Mouse (Mus musculus): ENCODE results near the gene Kndc1. TPM values are rescaled to one million over a fixed set of nuclear protein-coding genes. Genes with fewer than 3 reads are reported as not detected.

The Kndc1 gene
- polyA plus RNA-seq, 1 experiment = not detected

GRCm38 (mm10) chr7:139940476-139941209, 46.1 kb downstream of the Kndc1 start:
- TF ChIP-seq POLR2A (IDR thresholded peaks at IDR 0.05; ENCODE audit: insufficient read depth, low read depth, low read length) (no peak), CTCF (IDR thresholded peaks at IDR 0.05; ENCODE audit: insufficient read depth, low read depth, low read length) (no peak)
- peaks cover 17% of the 10 kb centered on the region for H3K4me1 ChIP-seq (ENCODE audit: control insufficient read depth, insufficient read depth, low read length)
- no peak overlapping the region for H3K27ac ChIP-seq (ENCODE audit: insufficient read depth, low read depth, low read length)
- no peak overlapping the region for H3K4me3 ChIP-seq (ENCODE audit: insufficient read depth, low read depth, low read length)
- WGBS = 65% methylated on average over 16 of the region's 16 CpGs

GRCm38 (mm10) chr7:139943674-139944281, 49.3 kb downstream of the Kndc1 start, which contains the start of gene Utf1:
Utf1 (plus strand) TSS chr7:139943789.
- Histone ChIP-seq H3K4me1 (ENCODE audit: control insufficient read depth, insufficient read depth, low read length) (peaks cover 17% of the 10 kb centered on the region), H3K27ac (ENCODE audit: insufficient read depth, low read depth, low read length) (no peak within 1 kb of the TSS), H3K4me3 (ENCODE audit: insufficient read depth, low read depth, low read length) (peak within 1 kb of the TSS; percentile 0)
- TF ChIP-seq POLR2A (IDR thresholded peaks at IDR 0.05; ENCODE audit: insufficient read depth, low read depth, low read length) = no peak
- no peak for TF ChIP-seq CTCF (IDR thresholded peaks at IDR 0.05; ENCODE audit: insufficient read depth, low read depth, low read length)
- WGBS = 2% methylated on average over 59 of the region's 59 CpGs

GRCm38 (mm10) chr7:139944291-139945240, 50.1 kb downstream of the Kndc1 start:
- TF ChIP-seq POLR2A (IDR thresholded peaks at IDR 0.05; ENCODE audit: insufficient read depth, low read depth, low read length) (no peak), CTCF (IDR thresholded peaks at IDR 0.05; ENCODE audit: insufficient read depth, low read depth, low read length) (no peak)

GRCm38 (mm10) chr7:139945516-139945915, 51.0 kb downstream of the Kndc1 start:
- Histone ChIP-seq H3K4me1 (ENCODE audit: control insufficient read depth, insufficient read depth, low read length) (peaks cover 20% of the 10 kb centered on the region), H3K4me3 (ENCODE audit: insufficient read depth, low read depth, low read length) (no peak overlapping the region), H3K27ac (ENCODE audit: insufficient read depth, low read depth, low read length) (no peak overlapping the region)
- TF ChIP-seq POLR2A (IDR thresholded peaks at IDR 0.05; ENCODE audit: insufficient read depth, low read depth, low read length) (no peak), CTCF (IDR thresholded peaks at IDR 0.05; ENCODE audit: insufficient read depth, low read depth, low read length) (no peak)
- whole genome bisulfite sequencing = 66% methylated on average over 5 of the region's 5 CpGs

More at GRCm38 (mm10) chr7:139944291-139945240, 50.1 kb downstream of the Kndc1 start:
- peaks cover 17% of the 10 kb centered on the region for H3K4me1 ChIP-seq (ENCODE audit: control insufficient read depth, insufficient read depth, low read length)
- WGBS = 10% methylated on average over 68 of the region's 68 CpGs
- no peak overlapping the region for H3K27ac ChIP-seq (ENCODE audit: insufficient read depth, low read depth, low read length)
- H3K4me3 ChIP-seq (ENCODE audit: insufficient read depth, low read depth, low read length) = peak overlapping the region; percentile 0

- TF ChIP-seq CTCF (IDR thresholded peaks at IDR 0.05; ENCODE audit: insufficient read depth, low read depth, low read length) (no peak), POLR2A (IDR thresholded peaks at IDR 0.05; ENCODE audit: insufficient read depth, low read depth, low read length) (no peak)
- Histone ChIP-seq H3K4me1 (ENCODE audit: control insufficient read depth, insufficient read depth, low read length) (peaks cover 24% of the 10 kb centered on the region), H3K27ac (ENCODE audit: insufficient read depth, low read depth, low read length) (no peak overlapping the region), H3K4me3 (ENCODE audit: insufficient read depth, low read depth, low read length) (no peak overlapping the region)
- WGBS = 71% methylated on average over 5 of the region's 5 CpGs
Observed at GRCm38 (mm10) chr7:139946032-139946431, 51.5 kb downstream of the Kndc1 start.

GRCm38 (mm10) chr7:139949893-139950282, 55.4 kb downstream of the Kndc1 start:
- Histone ChIP-seq H3K4me1 (ENCODE audit: control insufficient read depth, insufficient read depth, low read length) (peaks cover 14% of the 10 kb centered on the region), H3K27ac (ENCODE audit: insufficient read depth, low read depth, low read length) (no peak overlapping the region), H3K4me3 (ENCODE audit: insufficient read depth, low read depth, low read length) (peak overlapping the region; percentile 46)
- no peak for TF ChIP-seq POLR2A (IDR thresholded peaks at IDR 0.05; ENCODE audit: insufficient read depth, low read depth, low read length)
- TF ChIP-seq CTCF (IDR thresholded peaks at IDR 0.05; ENCODE audit: insufficient read depth, low read depth, low read length) = no peak
- 20% methylated on average over 15 of the region's 15 CpGs for WGBS

- TF ChIP-seq CTCF (IDR thresholded peaks at IDR 0.05; ENCODE audit: insufficient read depth, low read depth, low read length) = no peak
- no peak for TF ChIP-seq POLR2A (IDR thresholded peaks at IDR 0.05; ENCODE audit: insufficient read depth, low read depth, low read length)
- Histone ChIP-seq H3K4me3 (ENCODE audit: insufficient read depth, low read depth, low read length) (peak overlapping the region; percentile 46), H3K27ac (ENCODE audit: insufficient read depth, low read depth, low read length) (no peak overlapping the region), H3K4me1 (ENCODE audit: control insufficient read depth, insufficient read depth, low read length) (peaks cover 14% of the 10 kb centered on the region)
- WGBS = 2% methylated on average over 33 of the region's 33 CpGs
Observed at GRCm38 (mm10) chr7:139950283-139950971, 55.9 kb downstream of the Kndc1 start.

GRCm38 (mm10) chr7:139951079-139951478, 56.6 kb downstream of the Kndc1 start:
- WGBS = 11% methylated on average over 16 of the region's 16 CpGs
- Histone ChIP-seq H3K4me3 (ENCODE audit: insufficient read depth, low read depth, low read length) (peak overlapping the region; percentile 46; the same call in 1 of the 2 replicates), H3K4me1 (ENCODE audit: control insufficient read depth, insufficient read depth, low read length) (peaks cover 14% of the 10 kb centered on the region), H3K27ac (ENCODE audit: insufficient read depth, low read depth, low read length) (no peak overlapping the region)
- no peak for TF ChIP-seq POLR2A (IDR thresholded peaks at IDR 0.05; ENCODE audit: insufficient read depth, low read depth, low read length)
- TF ChIP-seq CTCF (IDR thresholded peaks at IDR 0.05; ENCODE audit: insufficient read depth, low read depth, low read length) = no peak

Data from olfactory bulb, adult 2 months (tissue).